Mouse (Mus musculus) lung, postnatal 0 days (tissue): Measurements from ENCODE around the gene Syt6.

ENCODE experiments used
- CTCF ChIP-seq: IDR thresholded peaks from 2 replicates; pipeline ENCODE4 v1.5.1; 2016; ENCODE audit warnings: antibody characterized with exemption, mild to moderate bottlenecking
- EP300 ChIP-seq: IDR thresholded peaks from 2 replicates; pipeline ENCODE4 v1.6.1; 2016; ENCODE audit warnings: antibody characterized with exemption, mild to moderate bottlenecking, control low read depth

DNA sequence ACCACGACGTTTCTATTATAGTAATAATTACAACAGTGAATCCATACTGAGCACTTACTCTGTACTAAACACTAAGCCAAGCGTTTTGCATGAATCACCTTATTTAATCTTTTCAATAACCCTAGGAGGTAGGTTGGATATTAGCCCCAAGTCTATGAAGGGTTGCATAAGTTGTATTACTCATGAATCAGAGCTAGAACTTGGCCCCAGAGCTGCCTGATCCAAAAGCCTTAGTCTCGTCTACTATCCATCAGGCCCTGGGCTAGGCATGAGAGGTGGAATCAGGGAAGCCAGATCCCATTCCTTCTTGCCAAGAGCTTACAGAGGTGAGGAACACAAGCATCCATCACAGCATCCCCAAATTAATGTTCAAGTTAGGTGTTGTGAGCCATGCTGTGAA is 40.6 kb downstream of the Syt6 start:
- no peak for TF ChIP-seq CTCF
- no peak for TF ChIP-seq EP300
